Comparison of ENCODE assay signal across 8 mouse cellular contexts in the genomic region with DNA sequence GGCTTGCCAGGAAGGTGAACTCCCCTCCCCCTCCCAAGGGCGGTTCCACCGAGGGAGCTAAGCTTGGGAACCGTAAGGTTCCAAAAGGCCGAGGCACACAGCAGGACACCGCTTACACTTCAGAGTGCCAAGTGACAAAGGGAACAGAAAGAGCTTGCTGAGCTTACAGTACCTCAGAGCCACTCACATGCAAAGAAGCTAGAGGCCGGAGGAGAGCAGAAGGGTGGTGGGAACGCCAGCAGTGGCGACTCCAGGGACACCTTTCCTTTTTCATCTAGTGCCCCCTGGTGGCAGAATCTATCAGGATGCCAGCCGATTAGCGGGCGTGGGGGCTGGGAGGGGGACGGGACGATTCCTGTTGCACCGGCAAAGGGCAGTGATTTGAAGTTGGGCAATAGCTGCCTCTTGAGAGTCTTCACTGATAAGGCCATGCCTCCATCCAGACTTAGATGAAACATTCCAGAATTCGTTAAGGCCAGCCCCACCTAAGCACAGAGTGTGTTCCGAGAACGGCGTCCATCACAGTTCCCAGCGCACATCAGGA. TPM values are rescaled to one million over a fixed set of nuclear protein-coding genes. Genes with fewer than 3 reads are reported as not detected.
DNase-seq lines count a peak whose midpoint lies in the region; ATAC-seq lines count a peak whose summit lies in the region.

No protein-coding gene starts in this region.

- peak; percentile 31 for DNase-seq in CD4-positive helper T cell, adult 2 months (ENCODE audit: low read depth, low spot score)
- peak; percentile 89 for DNase-seq in adrenal gland, postnatal 10 days
- peak; percentile 91 for DNase-seq in embryo, embryonic 11 days
- no peak for DNase-seq in heart, embryonic 10.5 days (ENCODE audit: low spot score)
- peak; percentile 68 for DNase-seq in kidney, adult 9 months
- DNase-seq in urinary bladder, postnatal 25 days (ENCODE audit: low spot score): peak; percentile 78

- H3K27me3 ChIP-seq in heart, embryonic 10.5 days (ENCODE audit: insufficient read depth, poor library complexity, severe bottlenecking): peaks cover 68% of the 10 kb centered on the region
- peaks cover 47% of the 10 kb centered on the region for H3K27me3 ChIP-seq in liver, embryonic 16.5 days (ENCODE audit: control insufficient read depth, insufficient read depth, low read depth, low read length)
- H3K27me3 ChIP-seq in neural tube, embryonic 12.5 days (replicated peaks): no peaks in the 10 kb centered on the region

- H3K27ac ChIP-seq in heart, embryonic 10.5 days: no peak overlapping the region
- H3K27ac ChIP-seq in liver, embryonic 16.5 days (ENCODE audit: low read length): no peak overlapping the region
- H3K27ac ChIP-seq in neural tube, embryonic 12.5 days: peak overlapping the region; percentile 79

- peak overlapping the region; percentile 38 for H3K4me2 ChIP-seq in liver, embryonic 16.5 days (ENCODE audit: low read depth, low read length)
- peak overlapping the region; percentile 78 for H3K4me2 ChIP-seq in neural tube, embryonic 12.5 days (replicated peaks)

- no peaks in the 10 kb centered on the region for H3K36me3 ChIP-seq in heart, embryonic 10.5 days
- H3K36me3 ChIP-seq in liver, embryonic 16.5 days (ENCODE audit: control insufficient read depth, insufficient read depth): no peaks in the 10 kb centered on the region
- H3K36me3 ChIP-seq in neural tube, embryonic 12.5 days: peaks cover 9% of the 10 kb centered on the region; the same call in 1 of the 2 replicates

- ATAC-seq in liver, embryonic 16.5 days (ENCODE audit: low read depth): no peak
- peak; percentile 62 for ATAC-seq in neural tube, embryonic 12.5 days (ENCODE audit: low FRiP score, low read depth)

- 1% methylated on average over 19 of the region's 19 CpGs for WGBS in heart, embryonic 10.5 days
- WGBS in liver, embryonic 16.5 days (ENCODE audit: insufficient replicate concordance): 4% methylated on average over 19 of the region's 19 CpGs
- WGBS in neural tube, embryonic 12.5 days: under 1% methylated on average over 19 of the region's 19 CpGs

- peak overlapping the region; percentile 54 for H3K4me3 ChIP-seq in heart, embryonic 10.5 days
- H3K4me3 ChIP-seq in liver, embryonic 16.5 days (ENCODE audit: low read depth, low read length): peak overlapping the region; percentile 16; the same call in 1 of the 2 replicates
- H3K4me3 ChIP-seq in neural tube, embryonic 12.5 days: peak overlapping the region; percentile 27

- no peaks in the 10 kb centered on the region; the same call in 1 of the 2 replicates for H3K9me3 ChIP-seq in heart, embryonic 10.5 days
- H3K9me3 ChIP-seq in liver, embryonic 16.5 days (replicated peaks; ENCODE audit: control insufficient read depth, low read length): no peaks in the 10 kb centered on the region
- H3K9me3 ChIP-seq in neural tube, embryonic 12.5 days: no peaks in the 10 kb centered on the region

- H3K4me1 ChIP-seq in heart, embryonic 10.5 days: peaks cover 44% of the 10 kb centered on the region
- no peaks in the 10 kb centered on the region for H3K4me1 ChIP-seq in liver, embryonic 16.5 days (ENCODE audit: control insufficient read depth, low read depth, low read length)
- peaks cover 86% of the 10 kb centered on the region for H3K4me1 ChIP-seq in neural tube, embryonic 12.5 days

- H3K9ac ChIP-seq in liver, embryonic 16.5 days (ENCODE audit: low read depth, low read length): no peak overlapping the region
- peak overlapping the region; percentile 53; the same call in 1 of the 2 replicates for H3K9ac ChIP-seq in neural tube, embryonic 12.5 days

RNA-seq across cellular contexts. Expression of a gene that starts 24.3 kb away (rescaled TPM):
- total RNA-seq in adrenal gland, postnatal 10 days (2021): 10 to 100 TPM; 10.3 to 20.0 TPM
- 3.4 and 6.9 TPM in 2 replicates for polyA plus RNA-seq in heart, embryonic 10.5 days (2016; fragmentation: Nextera tagmentation; extraction: Ambion mirVana)
- polyA plus RNA-seq in liver, embryonic 16.5 days (2015; fragmentation: Nextera tagmentation; extraction: Ambion mirVana): 0.11 and 0.19 TPM in 2 replicates
- polyA plus RNA-seq in neural tube, embryonic 12.5 days (2016; fragmentation: Nextera tagmentation; extraction: Ambion mirVana): 48.8 and 49.0 TPM in 2 replicates
